Mouse (Mus musculus): ENCODE measurements around the gene Gng12.

DNA sequence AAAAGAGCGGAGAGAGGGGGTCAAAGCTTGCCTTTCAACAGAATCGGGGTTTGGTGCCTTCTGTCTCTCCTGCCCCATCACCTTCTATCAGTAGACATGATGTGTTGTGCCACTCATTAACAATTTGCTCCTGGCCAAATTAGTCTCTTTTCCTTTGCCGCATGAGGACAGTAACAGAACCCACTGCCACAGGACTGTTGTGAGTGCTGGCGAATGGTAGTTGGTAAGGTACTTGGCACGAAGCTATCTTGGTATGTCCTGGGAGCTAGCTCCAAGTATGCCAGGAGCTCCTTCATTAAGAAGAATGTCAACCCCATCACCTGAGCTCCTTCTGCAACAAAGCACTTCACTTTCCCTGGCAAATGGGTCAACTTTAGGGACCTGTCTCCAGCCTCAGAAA, 134.6 kb downstream of the Gng12 start:
- TF ChIP-seq POLR2A (IDR thresholded peaks at IDR 0.05; ENCODE audit: low read depth, low read length) (no peak), CTCF (IDR thresholded peaks at IDR 0.05; ENCODE audit: borderline replicate concordance, insufficient read depth, low read length) (no peak)
